Mouse (Mus musculus): ENCODE measurements around the gene Fbln2.
A peak's percentile ranks its signal among the peaks of the same experiment; 100 is the strongest.

Gene Fbln2

DNA sequence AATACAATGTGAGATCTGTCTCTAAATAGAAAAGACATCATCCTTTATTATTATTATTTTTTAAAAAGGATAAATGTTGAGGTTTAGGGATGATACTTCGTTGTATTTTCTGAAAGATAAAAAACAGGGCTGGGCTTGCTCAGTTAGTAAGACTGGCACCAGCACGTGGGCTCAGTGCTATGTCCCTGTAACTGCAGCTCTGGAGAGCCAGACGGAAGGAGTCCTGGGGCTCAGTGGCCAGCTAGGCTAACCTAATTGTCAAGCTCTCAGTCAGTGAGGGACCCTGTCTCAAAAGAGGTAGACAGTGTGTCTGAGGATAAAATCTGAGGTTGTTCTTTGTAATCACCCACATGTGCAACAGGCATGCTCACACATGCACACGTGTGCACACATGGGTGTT, 19.3 kb downstream of the Fbln2 start:
- DNase-seq, result no peak

DNA sequence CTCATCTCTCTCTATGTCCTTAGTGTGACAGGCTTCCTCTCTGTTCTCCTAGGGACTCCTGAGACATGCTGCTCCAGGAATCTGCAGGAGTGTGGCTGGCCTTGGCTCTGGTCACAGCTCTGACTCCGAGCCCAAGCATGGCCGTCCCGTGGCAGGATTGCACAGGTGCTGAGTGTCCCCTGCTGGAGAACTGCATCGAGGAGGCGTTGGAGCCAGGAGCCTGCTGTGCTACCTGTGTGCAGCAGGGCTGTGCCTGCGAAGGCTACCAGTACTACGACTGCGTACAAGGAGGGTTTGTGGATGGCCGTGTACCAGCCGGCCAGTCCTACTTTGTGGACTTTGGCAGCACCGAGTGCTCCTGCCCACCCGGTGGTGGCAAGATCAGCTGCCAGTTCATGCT, 20.8 kb downstream of the Fbln2 start:
- no peak for DNase-seq

DNA sequence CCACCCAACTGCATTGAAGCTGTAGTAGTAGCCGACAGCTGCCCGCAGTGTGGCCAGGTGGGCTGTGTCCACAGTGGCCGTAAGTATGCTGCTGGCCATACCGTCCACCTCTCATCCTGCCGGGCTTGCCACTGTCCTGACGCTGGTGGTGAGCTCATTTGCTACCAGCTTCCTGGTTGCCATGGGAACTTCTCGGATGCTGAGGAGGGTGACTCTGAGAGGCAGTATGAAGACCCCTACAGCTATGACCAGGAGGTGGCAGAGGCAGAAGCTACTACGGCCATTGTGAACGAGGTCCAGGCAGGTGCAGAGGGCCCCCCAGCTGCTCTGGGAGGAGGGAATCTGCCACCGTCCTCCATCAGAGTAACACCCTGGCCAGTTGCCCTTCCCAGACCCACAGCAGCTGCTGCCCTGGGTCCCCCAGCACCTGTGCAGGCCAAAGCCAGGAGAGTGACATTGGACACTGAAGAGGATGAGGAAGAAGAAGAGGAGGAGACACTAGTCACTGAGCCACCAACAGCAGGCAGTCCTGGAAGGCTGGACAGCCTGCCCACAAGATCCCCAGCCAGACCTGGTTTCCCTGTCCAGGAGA, 21.3 kb downstream of the Fbln2 start:
- no peak for DNase-seq

DNA sequence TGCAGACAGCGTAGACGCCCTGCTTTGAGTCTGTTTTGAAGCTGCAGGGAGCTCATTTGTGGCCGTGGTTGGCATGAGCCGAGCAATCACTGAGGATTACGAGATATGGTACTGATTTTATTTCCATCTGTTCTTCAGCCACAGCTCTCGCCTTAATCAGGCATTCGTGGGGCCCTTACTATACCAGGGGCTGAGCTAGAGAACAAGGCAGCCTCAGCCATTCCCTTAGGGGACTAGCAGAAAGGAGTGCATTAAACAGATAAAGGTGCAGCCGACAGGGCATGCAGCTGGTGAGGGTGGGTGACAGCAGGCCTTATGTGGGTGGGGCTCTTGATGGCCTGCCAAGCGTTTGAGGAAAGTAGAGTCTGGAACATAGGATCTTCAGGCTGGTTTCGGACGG, 23.8 kb downstream of the Fbln2 start:
- DNase-seq, result no peak

DNA sequence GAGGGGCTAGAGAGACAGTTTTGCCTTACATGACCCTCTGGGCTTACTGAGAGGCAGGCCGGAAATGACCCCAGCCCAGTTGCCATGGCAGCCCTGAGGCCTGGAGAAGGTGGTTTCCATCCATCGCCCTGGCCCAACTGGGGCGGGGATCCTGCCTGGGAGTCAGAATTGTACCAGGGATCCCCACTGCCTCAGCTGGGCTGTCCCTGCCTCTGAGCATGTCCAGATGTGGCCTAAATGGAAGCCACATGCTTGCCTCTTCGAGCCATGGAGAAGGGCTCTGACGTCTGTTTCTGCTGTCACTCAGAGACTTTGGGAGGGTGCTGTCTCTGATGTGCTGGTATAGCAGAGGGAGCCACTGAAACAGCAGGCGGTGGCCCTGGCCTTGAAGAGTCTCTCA, 24.2 kb downstream of the Fbln2 start:
- DNase-seq, result no peak

DNA sequence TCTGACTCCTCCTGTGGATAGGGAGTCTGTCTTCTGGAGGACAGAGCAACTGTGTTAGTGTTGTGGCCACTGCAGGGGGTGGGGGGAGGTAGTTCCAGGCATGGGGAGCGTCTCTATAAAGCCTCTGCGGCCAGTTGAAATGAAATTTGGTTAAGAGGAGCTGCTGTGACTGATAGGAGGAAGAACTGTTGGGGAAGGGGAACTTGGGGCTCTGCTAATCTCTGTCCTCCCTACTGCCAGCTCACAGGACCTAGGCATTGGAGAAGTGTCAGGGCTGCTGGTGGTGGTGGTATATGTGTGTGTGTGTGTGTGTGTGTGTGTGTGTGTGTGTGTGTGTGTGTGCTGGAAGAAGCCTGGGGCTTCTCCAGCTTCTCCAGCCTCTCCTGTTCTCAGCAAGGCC, 25.0 kb downstream of the Fbln2 start:
- no peak for DNase-seq

DNA sequence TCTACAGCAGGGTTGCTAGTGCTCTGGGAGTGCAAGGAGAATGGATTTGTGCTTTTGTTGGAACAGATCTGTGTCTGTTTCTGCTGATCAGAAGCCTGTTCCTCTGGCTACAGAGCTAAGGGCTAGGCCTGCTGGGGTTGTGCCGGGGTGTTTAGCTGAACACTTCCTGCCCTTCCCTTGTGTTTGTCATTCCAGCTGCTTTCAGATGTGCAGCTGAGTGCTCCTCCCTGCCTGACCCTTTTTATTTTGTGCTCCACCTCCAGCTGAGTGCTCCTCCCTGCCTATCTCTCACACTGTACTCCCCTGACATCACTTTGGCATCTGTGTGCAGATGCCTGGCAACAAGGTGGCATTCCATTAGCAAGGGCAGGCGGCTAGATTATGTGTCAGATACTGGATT, 28.3 kb downstream of the Fbln2 start:
- no peak for DNase-seq

DNA sequence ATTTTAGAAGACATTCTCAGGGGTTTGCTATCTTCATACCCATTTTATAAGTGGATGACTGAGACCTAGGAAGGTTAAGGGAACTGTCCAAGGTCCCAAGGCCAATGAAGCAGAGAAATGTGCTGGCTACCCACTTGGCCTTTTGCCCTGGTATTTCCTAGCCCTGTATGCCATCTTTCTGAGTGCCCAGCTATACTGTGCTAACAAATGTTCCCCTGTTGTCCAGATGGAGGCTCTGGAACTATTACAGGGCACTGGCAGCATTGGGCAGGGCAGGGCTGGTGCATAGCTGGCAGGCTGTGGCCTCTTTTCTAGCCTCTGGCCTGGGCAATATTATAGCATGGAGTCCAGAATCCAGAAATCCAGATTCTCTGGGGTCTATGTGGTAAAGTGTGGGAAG, 28.7 kb downstream of the Fbln2 start:
- DNase-seq, result no peak

DNA sequence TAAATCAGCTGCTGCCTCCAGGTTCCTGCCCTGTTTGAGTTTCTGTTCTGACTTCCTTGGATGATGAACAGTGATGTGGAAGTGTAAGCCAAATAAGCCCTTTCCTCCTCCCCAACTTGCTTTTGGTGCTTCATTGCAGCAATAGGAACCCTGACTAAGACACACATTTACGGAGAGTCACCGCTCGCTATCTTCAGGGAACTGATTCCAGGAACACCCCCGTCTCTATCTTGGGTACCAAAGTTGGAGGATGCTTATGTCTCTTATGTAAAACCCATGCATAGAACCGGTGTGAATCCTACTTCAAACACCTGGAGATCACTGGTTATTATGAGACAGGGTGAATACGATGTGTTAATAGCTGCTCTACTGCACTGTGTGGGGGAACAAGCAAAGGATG, 31.1 kb downstream of the Fbln2 start:
- DNase-seq, result no peak

DNA sequence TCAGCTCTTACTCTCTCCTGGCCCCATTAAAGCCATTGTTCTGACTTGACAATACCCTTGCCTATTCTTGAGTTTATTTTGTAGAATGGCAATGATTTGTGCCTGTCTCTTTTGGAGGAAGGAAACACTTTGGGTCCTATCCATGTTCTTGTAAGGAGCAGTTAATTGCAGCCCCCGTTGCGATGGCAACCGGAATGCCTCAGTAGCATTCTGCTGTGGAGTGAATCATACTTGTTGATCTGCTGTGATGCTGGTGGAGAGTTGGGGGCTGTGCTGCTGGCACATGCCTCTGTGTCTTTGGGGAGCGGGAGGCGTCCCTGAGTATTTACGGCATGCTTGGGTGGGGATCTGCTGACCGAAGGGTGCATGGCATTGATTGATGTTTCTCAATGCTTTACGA, 32.1 kb downstream of the Fbln2 start:
- no peak for DNase-seq

DNA sequence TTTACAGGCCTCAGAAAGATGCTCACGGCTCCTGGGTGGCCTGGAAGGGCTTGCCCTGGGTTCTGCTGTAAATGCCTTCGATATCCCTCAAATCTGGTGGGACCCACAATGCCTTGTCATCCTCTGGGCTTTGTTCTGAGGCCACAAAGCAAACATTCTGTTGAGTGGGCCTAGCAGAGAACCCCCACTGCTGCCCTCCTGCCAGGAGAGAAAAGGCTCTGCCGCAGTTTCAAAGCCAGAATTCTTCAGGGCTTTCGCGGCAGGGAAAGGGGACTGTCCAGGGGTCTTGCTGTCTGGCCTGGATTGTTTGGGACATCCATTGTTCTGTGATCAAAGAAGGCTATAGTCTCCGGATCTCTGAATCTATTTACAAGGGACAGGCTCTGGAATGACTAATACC, 33.1 kb downstream of the Fbln2 start:
- no peak for DNase-seq

DNA sequence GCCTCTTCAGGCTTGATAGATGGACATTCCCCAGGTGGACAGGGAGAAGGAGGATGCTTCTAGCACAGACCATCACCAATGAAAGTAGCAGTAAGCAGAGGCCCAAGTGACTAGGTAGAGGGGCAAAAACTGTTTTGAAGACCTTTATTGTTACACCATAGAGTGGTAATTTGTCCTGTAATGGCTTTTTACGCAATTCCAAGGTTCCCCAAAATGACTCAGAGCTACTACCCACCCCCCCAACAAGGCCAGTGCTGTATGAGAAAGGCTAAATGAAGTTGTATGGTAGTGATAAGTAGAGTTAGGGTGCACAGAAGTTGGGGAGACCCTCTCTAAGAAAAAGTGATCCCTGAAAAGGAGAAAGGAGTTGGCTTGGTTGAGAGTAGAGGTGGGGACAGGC, 35.1 kb downstream of the Fbln2 start:
- no peak for DNase-seq

DNA sequence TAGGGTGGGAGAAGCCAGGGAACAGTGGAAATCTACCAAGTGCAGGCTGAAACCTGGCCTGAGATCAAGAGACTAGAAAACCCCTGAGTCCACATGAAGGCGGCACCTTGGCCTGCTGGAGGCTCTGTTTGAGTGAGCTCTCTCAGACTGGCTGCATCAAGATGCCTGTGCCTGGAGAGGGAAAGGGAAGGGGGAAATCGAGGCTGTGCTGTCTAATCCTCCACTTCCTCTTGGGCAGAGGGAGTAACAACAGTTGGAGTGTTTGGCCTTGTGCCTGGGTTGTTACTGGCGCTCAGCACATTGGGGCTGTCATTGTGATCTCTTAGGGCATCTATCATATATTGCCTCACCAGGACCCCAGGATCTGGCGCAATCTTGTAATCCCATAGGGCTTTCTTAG, 36.4 kb downstream of the Fbln2 start:
- DNase-seq, result no peak

DNA sequence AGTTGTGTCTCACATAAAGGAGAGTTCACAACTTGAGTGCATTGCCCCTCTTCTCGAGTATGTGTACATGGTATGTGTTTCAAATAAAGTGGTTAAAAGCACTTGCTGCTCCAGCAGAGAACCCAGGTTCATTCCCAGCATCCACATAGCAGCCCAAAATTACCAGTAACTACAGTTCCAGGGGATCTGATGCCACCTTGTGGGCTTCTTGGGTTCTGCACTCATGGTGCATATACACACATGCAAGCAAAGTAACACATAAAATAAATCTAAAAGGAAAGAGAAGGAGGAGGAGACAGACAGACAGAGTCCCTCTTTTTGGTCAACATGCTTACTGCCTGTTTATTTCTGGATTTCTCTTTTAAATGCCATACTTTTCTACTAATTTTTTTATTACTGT, 37.5 kb downstream of the Fbln2 start:
- no peak for DNase-seq

DNA sequence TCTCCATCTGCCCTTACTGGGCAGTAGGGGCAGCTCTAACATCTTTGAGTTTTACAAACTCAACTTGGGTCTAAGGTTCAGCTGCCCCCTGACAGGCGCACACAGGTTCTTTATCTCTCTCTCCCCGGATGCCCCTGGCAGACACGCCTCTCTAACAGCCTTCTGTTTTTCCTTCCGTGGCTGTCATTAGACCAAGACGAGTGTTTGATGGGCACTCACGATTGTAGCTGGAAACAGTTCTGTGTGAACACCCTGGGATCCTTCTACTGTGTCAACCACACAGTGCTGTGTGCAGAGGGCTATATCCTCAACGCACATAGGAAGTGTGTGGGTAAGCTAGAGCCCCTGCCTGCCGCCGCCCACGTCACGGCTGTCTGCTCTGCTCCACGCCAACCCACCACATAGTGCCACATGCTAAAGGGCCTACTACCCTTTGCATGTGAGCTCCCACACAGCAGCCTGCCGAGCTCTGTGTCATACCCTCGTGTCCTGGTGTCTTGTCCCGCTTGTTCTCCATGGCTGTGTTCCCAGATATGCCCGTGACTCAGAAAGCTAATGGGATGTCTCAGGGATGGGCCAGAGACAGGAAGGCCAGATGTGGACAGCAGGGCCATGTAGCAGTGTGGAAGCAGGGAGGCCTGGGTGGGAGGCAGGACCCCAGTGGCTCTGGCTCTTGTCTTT, 47.3 kb downstream of the Fbln2 start:
- no peak for DNase-seq

DNA sequence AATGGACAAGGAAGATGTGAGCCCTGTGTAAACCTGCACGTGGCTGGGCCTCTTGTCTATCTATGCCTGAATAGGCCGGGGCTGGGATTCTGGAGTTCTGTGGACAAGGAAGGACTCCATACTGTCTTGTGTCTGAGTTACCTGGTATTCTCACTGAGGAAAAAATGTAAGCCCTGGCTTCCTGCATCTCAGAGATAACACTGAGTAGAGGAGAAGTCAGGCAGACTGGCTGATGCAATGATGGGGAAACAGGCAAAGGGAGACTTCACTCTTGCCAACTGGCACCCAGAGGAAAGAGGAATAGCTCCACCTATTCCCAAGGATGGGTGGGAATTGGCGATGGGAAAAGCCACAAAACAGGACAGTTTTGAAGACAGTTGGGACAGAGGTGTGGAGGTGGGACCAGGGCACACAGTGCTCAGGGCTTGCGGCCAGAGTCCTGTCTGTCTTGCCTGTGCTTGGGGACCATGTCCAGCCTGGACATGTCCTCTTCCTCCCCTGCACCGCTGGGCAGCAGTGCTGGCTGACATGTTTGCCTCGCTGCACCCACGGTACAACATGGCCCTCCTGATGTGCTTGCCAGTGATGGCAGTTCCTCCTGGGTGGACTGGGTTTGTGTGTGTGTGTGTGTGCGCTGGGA, 48.2 kb downstream of the Fbln2 start:
- DNase-seq, result no peak

DNA sequence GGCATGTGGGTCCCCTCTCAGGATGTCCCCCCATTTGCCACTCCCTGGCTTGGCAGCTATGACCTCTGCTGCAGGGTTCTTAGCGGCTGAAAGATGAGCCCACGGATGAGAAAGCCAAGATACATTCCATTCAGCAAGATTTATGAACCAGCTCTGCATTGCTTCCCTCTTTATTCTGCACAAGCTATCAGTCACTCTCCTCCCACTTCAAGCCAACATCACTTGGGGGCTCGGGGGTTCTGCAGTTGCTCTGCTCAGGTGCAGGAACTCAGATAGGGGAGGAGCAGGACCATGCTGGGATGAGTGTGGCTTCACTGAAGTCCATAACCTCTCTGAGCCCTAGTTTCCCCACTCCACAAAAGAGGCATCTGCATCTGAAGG, 48.7 kb downstream of the Fbln2 start:
- no peak for DNase-seq

DNA sequence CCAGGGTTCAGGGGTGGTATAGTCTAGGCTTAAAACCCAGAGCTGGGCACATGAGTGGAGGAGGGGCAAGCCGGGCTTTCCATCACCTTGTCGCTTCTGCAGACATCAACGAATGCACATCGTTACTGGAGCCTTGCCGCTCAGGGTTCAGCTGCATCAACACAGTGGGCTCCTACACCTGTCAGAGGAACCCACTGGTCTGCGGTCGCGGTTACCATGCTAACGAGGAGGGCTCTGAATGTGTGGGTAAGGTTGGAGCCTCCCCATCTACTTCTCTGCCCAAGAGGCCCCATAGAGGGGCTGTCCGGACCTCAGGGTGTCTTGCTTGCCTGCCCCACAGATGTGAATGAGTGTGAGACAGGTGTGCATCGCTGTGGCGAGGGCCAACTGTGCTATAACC, 53.4 kb downstream of the Fbln2 start:
- no peak for DNase-seq

DNA sequence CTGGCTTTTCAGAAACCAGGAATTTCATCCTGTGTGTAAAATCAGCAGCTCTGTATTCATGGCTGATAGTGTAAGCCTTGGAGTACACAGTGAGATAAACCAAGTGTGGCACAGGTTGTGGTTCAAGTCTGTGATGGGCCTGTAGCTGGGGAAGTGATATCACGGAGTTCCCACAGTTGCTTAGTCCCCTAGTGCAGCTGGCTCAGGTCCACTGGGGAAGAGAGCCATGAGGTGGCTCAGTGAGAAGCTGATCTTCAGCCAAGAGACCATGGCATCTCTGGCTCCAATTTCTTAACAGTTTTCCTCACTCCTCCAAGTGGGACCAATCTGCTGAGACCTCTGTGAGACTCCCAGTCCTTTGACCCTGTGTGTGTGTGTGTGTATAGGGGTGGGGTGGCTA, 54.4 kb downstream of the Fbln2 start:
- DNase-seq, result no peak

DNA sequence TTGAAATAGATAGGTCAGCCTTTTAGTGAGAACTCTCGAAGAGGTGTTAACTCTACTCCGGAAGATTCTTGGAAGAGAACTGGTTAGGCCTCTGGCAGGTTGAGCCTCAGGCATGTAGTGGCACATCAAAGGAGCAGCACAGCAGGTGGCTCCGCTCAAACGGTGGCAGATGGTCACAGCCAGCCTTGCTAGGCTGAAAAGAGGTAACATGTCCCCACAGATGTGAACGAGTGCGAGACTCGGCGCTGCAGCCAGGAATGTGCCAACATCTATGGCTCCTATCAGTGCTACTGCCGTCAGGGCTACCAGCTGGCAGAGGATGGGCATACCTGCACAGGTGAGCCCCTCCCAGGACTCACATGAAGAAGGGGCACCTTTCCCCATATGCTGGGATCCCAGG, 56.1 kb downstream of the Fbln2 start:
- DNase-seq, result no peak

DNA sequence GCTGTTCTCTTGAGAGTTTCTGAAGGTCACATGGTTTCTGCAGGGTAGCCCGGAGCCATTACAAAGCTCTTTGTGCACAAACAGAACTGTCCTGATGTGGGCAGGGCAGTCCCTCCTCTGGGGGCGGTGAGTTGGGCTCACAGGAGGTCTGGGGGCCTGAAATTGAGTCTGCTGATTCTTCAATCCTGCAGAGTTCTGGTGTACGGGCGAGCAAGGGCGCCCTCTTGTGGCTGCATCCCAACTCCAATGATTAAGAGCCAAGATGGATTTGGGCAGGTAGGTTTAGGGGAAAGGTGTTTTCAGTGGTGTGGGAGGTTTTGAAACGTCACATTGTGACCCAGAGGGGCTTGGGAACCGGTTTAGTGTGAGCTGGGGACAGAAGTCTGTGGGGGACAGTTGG, 65.3 kb downstream of the Fbln2 start:
- peak; percentile 48 to 49 for DNase-seq

DNA sequence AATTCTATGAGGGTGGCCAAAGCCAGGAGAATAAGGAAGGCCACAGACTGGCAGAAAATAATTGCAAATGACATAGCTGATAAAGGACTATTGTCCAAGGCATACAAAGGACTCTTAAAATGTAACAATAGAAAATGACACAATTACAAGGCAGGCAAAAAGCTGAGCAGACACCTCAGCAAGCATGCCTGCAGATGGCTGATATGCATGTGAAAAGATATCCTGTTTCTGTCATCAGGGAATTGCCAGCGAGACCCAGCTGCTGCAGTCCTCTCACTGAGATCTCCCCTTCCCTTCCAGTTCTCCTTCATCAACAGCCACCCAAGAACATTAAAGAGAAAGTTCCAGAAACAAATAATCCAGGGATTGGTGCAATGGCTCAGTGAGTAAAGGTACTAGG, 66.0 kb downstream of the Fbln2 start:
- DNase-seq, result no peak

DNA sequence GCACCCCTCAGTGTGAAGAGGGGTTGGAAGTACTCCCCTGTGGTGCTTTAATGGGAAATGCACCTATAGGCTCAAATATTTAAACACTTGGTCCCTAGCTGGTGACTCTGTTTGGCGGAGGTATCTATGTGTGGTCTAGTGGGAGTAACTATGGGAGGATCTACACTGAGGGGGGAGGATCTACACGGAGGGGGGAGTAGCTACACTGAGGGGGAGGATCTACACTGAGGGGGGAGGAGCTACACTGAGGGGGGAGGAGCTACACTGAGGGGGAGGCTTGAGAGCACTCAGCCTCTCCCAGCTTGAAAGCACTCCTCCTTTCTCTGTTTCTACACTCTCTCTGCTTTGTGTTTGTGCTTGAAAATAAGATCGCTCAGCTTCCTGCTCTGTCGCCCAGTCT, 67.2 kb downstream of the Fbln2 start:
- DNase-seq, result no peak

DNA sequence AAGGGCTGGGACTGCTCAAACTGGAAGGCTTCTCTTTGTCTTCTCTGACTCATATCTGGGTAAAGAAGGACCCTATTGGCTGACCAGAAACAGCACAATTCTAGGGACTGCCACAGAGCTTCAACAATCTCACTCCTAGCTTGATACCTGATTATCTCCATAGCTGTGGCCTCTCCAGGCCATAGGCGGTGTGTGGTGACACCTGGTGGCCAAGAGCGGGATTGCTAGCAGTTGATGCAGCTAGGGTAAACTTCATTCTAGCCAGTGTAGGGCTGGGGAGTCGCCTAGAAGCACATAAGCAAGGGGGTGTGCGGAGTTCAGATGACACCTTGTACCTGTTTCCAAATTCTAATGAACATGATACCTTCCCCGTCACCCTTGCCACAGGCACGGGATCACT, 69.0 kb downstream of the Fbln2 start:
- DNase-seq, result peak; percentile 81 to 85

DNA sequence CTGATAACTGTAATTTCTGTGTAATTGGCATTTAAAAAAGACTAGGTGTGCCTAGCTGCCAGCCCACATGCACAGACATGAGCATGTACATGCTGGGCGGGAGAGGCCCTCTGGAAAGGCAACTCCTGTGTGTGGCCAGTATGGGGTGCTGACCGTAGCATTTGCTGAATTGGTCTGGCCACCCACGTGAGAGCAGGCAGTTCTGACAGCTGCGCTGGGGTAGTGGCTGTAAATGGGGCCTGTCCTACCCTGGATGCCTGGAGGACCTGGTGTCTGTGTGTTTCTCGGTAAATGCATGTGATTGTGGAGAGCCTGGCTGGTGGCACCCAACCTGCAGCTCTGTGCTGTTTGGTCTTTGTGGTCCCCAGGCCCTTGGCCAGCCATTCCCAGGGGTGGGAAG, 69.5 kb downstream of the Fbln2 start:
- DNase-seq, result no peak

Measured in B cell, adult 2 months (primary cell).